In the genomic region with DNA sequence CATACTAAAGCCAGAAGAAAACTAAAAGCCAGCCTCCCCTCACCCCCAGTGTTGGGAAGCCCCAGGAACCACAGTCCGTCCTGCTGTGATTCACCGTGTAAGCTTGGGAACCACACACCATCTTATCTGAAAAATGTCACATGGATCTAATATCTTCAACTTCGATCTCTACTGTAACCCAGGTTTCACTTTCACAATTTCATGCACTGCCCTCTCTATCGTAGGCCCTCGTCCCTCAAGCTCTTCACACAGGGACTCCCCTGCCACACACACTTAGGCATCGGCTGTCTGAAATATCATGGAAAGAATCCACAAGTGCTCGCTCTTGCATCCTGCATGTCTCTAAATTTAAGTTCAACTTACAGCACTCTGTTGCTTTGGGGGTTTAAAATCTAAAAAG, we compare ENCODE assay signal across 13 mouse cellular contexts. TPM values are rescaled to one million over a fixed set of nuclear protein-coding genes. Genes with fewer than 3 reads are reported as not detected.
"Had no signal": no experiment of that assay in that cellular context is flagged by ENCODE, and none has a peak within 500 bp of the region (broad histone marks: within the 10 kb centered on the region; RNA-seq: fewer than 3 reads in every experiment).

No protein-coding gene starts in this region.

- H3K36me3 ChIP-seq: limb, embryonic 15.5 days; liver, embryonic 12.5 days; lung, embryonic 15.5 days; midbrain, embryonic 10.5 days; neural tube, embryonic 13.5 days had no signal

- H3K9me3 ChIP-seq: limb, embryonic 15.5 days; liver, embryonic 12.5 days; lung, embryonic 15.5 days; midbrain, embryonic 10.5 days; neural tube, embryonic 13.5 days had no signal

- H3K9ac ChIP-seq: limb, embryonic 15.5 days; liver, embryonic 12.5 days; lung, embryonic 15.5 days; neural tube, embryonic 13.5 days had no signal

- H3K4me1 ChIP-seq: limb, embryonic 15.5 days; liver, embryonic 12.5 days; lung, embryonic 15.5 days; midbrain, embryonic 10.5 days; neural tube, embryonic 13.5 days had no signal

- H3K4me3 ChIP-seq: left cerebral cortex, adult 2 months; limb, embryonic 15.5 days; liver, embryonic 12.5 days; lung, embryonic 15.5 days; midbrain, embryonic 10.5 days; neural tube, embryonic 13.5 days had no signal

- ATAC-seq: liver, embryonic 12.5 days had no signal

- DNase-seq: kidney, postnatal 25 days; lung, postnatal 14 days; midbrain, embryonic 14.5 days; retina, postnatal 1 day; right cerebral cortex, postnatal 25 days; thymus, postnatal 36 days had no signal

- H3K4me2 ChIP-seq: limb, embryonic 15.5 days; liver, embryonic 12.5 days; lung, embryonic 15.5 days; neural tube, embryonic 13.5 days had no signal

- H3K27me3 ChIP-seq: limb, embryonic 15.5 days; lung, embryonic 15.5 days; neural tube, embryonic 13.5 days had no signal

- H3K27ac ChIP-seq: left cerebral cortex, adult 2 months; limb, embryonic 15.5 days; liver, embryonic 12.5 days; lung, embryonic 15.5 days; midbrain, embryonic 10.5 days; neural tube, embryonic 13.5 days had no signal

RNA-seq across cellular contexts. Expression of gene Map6d1, which starts 23.9 kb away (rescaled TPM):
- total RNA-seq: megakaryocyte, adult 5-6 weeks had no signal
